Mouse (Mus musculus) heart, adult 2 months (tissue): ENCODE data around the gene Gclc. TPM values are rescaled to one million over a fixed set of nuclear protein-coding genes. Genes with fewer than 3 reads are reported as not detected.

ENCODE experiments used
- DNase-seq, 2 experiments: peaks; one replicate each; pipeline ENCODE4 v3.0.0; 2021
- H3K27ac ChIP-seq: fragments of 200-600 bp; 2 replicates; pipeline ENCODE4 v1.8.1; 2022
- H3K27me3 ChIP-seq: fragments of 200-500 bp; 2 replicates; pipeline ENCODE4 v1.6.1; 2012; ENCODE audit warnings: mild to moderate bottlenecking, low read length, inconsistent platforms, mixed read lengths; ENCODE audit not compliant: control insufficient read depth, insufficient read depth
- H3K36me3 ChIP-seq: fragments of 200-500 bp; 2 replicates; pipeline ENCODE4 v1.6.1; 2012; ENCODE audit warnings: low read length, inconsistent platforms; ENCODE audit not compliant: control insufficient read depth, insufficient read depth
- H3K4me1 ChIP-seq: fragments of 200-500 bp; 2 replicates; pipeline ENCODE4 v1.6.1; 2011; ENCODE audit warnings: low read length; ENCODE audit not compliant: control insufficient read depth, insufficient read depth
- H3K4me3 ChIP-seq: fragments of 200-600 bp; 2 replicates; pipeline ENCODE4 v1.8.1; 2022
- H3K79me2 ChIP-seq: fragments of 200-500 bp; replicated peaks from 2 replicates; pipeline ENCODE4 v1.6.1; 2012; ENCODE audit warnings: mild to moderate bottlenecking, inconsistent platforms, low read length, moderate library complexity, mixed read lengths; ENCODE audit not compliant: control insufficient read depth, insufficient read depth
- H3K9ac ChIP-seq: fragments of 200-500 bp; 2 replicates; pipeline ENCODE4 v1.6.1; 2012; ENCODE audit warnings: low read depth, mild to moderate bottlenecking, control low read depth, inconsistent platforms, low read length, mixed read lengths
- CTCF ChIP-seq: fragments of 200-600 bp; IDR thresholded peaks from 2 replicates; pipeline ENCODE4 v1.8.1; 2022; ENCODE audit warnings: antibody characterized with exemption, mild to moderate bottlenecking, moderate library complexity
- EP300 ChIP-seq: fragments of 200-500 bp; IDR thresholded peaks from 2 replicates; pipeline ENCODE4 v1.6.1; 2011; ENCODE audit warnings: low read depth, low read length, control low read depth; ENCODE audit not compliant: insufficient read depth
- POLR2A ChIP-seq: fragments of 200-500 bp; IDR thresholded peaks from 2 replicates; pipeline ENCODE4 v1.6.1; 2011; ENCODE audit warnings: mild to moderate bottlenecking, low read depth, low read length, control low read depth; ENCODE audit not compliant: insufficient read depth
- WGBS: fragments of 180-500 bp; shearing (Covaris S2); methylation state at CpG from one replicate; pipeline ENCODE4 v1.1.7; 2018; 5-methylcytosine and 5-hydroxymethylcytosine counted together
- intact Hi-C: fragments of 180-260 bp; cut with DNase I; formaldehyde crosslinking; loops from one replicate; pipeline ENCODE4 v1.15.1; 2025
- polyA plus RNA-seq: library from polyadenylated mRNA; depleted of rRNA; stranded (reverse); fragments of >200 nt; gene quantifications from 2 replicates; pipeline ENCODE4 v1.2.3, GENCODE M21; 2012
- total RNA-seq, 2 experiments: library from RNA; stranded (reverse); gene quantifications; 2 replicates each; pipeline ENCODE4 v1.2.3; 2021

Gclc gene
- total and polyA plus RNA-seq, 3 experiments = 6.6 to 12.0 (median 10.6) TPM

DNA sequence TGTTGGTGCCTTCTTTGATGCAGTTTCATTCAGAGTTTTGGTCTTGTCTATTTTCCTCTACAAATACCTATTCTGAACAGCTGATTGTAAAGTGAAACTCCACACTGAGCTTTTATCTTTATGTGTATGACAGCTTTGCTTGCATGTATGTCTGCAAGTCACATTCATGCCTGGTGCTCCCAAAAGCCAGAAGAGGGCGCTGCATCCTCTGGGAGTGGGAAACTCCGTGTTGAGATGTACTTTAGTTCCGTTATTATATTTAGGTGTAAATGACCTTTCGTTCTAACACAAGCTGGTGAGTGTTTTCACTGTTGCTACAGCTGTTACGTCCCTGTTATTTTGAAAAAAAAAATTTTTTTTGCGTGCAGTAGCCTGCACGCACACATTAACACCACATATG is 48.1 kb downstream of the Gclc start:
- Histone ChIP-seq H3K9ac (no peak overlapping the region), H3K36me3 (no peaks in the 10 kb centered on the region), H3K27ac (no peak overlapping the region), H3K4me3 (no peak overlapping the region), H3K4me1 (peaks cover 1% of the 10 kb centered on the region; the same call in 1 of the 2 replicates), H3K27me3 (no peaks in the 10 kb centered on the region), H3K79me2 (no peaks in the 10 kb centered on the region)
- peak; percentile 15 to 33 for DNase-seq
- 50% methylated on average over 7 of the region's 7 CpGs for WGBS
- TF ChIP-seq CTCF (peak; percentile 82), POLR2A (no peak)
- intact Hi-C loops = no loop called here

- peak overlapping the region; percentile 79 for H3K27ac ChIP-seq
- peaks cover 5% of the 10 kb centered on the region for H3K4me1 ChIP-seq
- WGBS = 31% methylated on average over 3 of the region's 3 CpGs
- H3K9ac ChIP-seq = peak overlapping the region; percentile 53
- no peak for TF ChIP-seq CTCF
- no peak for TF ChIP-seq POLR2A
- no peak for TF ChIP-seq EP300
- no peaks in the 10 kb centered on the region for H3K79me2 ChIP-seq
- intact Hi-C loops = loop anchor here (1.0 to 5.0 kb wide), 3 partner anchors 51 to 232 kb away; no protein-coding TSS in a partner anchor
- H3K4me3 ChIP-seq = peak overlapping the region; percentile 18; the same call in 1 of the 2 replicates
- no peak for DNase-seq
- no peaks in the 10 kb centered on the region for H3K36me3 ChIP-seq
- H3K27me3 ChIP-seq = no peaks in the 10 kb centered on the region
Measured at GRCm38 (mm10) chr9:77806426-77806825, 52.1 kb downstream of the Gclc start.

GRCm38 (mm10) chr9:77806842-77807668 is 52.7 kb downstream of the Gclc start:
- peaks cover 5% of the 10 kb centered on the region for H3K4me1 ChIP-seq
- H3K4me3 ChIP-seq = peak overlapping the region; percentile 18; the same call in 1 of the 2 replicates
- TF ChIP-seq CTCF (peak; percentile 95), POLR2A (no peak), EP300 (peak; percentile 95)
- H3K27ac ChIP-seq = peak overlapping the region; percentile 79
- peak overlapping the region; percentile 53; the same call in 1 of the 2 replicates for H3K9ac ChIP-seq
- no peaks in the 10 kb centered on the region for H3K36me3 ChIP-seq
- no peaks in the 10 kb centered on the region for H3K79me2 ChIP-seq
- WGBS = 10% methylated on average over 12 of the region's 12 CpGs
- no peaks in the 10 kb centered on the region for H3K27me3 ChIP-seq
- intact Hi-C loops = loop anchor here (1.0 to 5.0 kb wide), 4 partner anchors 50 to 232 kb away; no protein-coding TSS in a partner anchor
- DNase-seq = peak; percentile 87 to 89

DNA sequence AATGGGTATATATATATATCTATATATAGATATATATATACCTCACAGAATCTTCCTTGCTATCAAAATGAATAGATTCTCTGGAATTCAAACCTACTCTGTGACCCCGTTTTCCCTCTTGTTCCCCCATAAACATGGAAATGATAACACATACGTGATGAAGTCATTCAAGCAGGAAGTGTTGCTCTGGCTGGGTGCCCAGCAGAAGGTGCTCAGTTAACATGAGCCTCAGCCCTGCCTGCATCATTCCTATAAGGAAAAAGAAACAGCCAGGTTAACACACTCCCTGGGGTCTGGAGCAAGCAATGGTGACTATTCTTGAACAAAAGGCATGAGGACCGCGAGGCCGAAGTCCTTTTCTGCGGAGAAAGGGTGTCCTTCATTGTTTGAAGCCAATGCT is 54.1 kb downstream of the Gclc start:
- Histone ChIP-seq H3K27me3 (no peaks in the 10 kb centered on the region), H3K4me1 (peaks cover 5% of the 10 kb centered on the region), H3K4me3 (no peak overlapping the region), H3K27ac (peak overlapping the region; percentile 51), H3K79me2 (no peaks in the 10 kb centered on the region), H3K9ac (no peak overlapping the region), H3K36me3 (no peaks in the 10 kb centered on the region)
- 51% methylated on average over 6 of the region's 6 CpGs for WGBS
- peak; percentile 30 to 32 for DNase-seq
- intact Hi-C loops = loop anchor here (5.0 kb wide), 1 partner anchor 49 kb away; no protein-coding TSS in a partner anchor
- TF ChIP-seq CTCF (no peak), POLR2A (no peak), EP300 (no peak)

GRCm38 (mm10) chr9:77818858-77819257 is 64.5 kb downstream of the Gclc start:
- H3K79me2 ChIP-seq = no peaks in the 10 kb centered on the region
- no peak for TF ChIP-seq CTCF
- no peak for TF ChIP-seq EP300
- no peak for TF ChIP-seq POLR2A
- no peak overlapping the region for H3K4me3 ChIP-seq
- peak in 1 of 2 experiments; percentile 3 for DNase-seq
- intact Hi-C loops = no loop called here
- no peaks in the 10 kb centered on the region for H3K36me3 ChIP-seq
- WGBS = 35% methylated on average over 7 of the region's 7 CpGs
- H3K9ac ChIP-seq = no peak overlapping the region
- H3K27me3 ChIP-seq = no peaks in the 10 kb centered on the region
- peaks cover 9% of the 10 kb centered on the region for H3K4me1 ChIP-seq
- H3K27ac ChIP-seq = peak overlapping the region; percentile 32

GRCm38 (mm10) chr9:77819318-77819717 is 65.0 kb downstream of the Gclc start:
- Histone ChIP-seq H3K36me3 (no peaks in the 10 kb centered on the region), H3K4me3 (no peak overlapping the region), H3K27ac (peak overlapping the region; percentile 32), H3K79me2 (no peaks in the 10 kb centered on the region), H3K4me1 (peaks cover 9% of the 10 kb centered on the region), H3K27me3 (no peaks in the 10 kb centered on the region), H3K9ac (no peak overlapping the region)
- WGBS = 78% methylated on average over 2 of the region's 2 CpGs
- TF ChIP-seq POLR2A (no peak), CTCF (peak; percentile 61), EP300 (no peak)
- intact Hi-C loops = no loop called here
- peak in 1 of 2 experiments; percentile 7 for DNase-seq
